Mouse (Mus musculus): ENCODE measurements around the gene Olfr1359.
"Not testable (repeated sequence)": the region's sequence is repeated elsewhere in the genome, so short reads cannot be mapped to it uniquely, and the experiment has no call there.

Olfr1359 gene

DNA sequence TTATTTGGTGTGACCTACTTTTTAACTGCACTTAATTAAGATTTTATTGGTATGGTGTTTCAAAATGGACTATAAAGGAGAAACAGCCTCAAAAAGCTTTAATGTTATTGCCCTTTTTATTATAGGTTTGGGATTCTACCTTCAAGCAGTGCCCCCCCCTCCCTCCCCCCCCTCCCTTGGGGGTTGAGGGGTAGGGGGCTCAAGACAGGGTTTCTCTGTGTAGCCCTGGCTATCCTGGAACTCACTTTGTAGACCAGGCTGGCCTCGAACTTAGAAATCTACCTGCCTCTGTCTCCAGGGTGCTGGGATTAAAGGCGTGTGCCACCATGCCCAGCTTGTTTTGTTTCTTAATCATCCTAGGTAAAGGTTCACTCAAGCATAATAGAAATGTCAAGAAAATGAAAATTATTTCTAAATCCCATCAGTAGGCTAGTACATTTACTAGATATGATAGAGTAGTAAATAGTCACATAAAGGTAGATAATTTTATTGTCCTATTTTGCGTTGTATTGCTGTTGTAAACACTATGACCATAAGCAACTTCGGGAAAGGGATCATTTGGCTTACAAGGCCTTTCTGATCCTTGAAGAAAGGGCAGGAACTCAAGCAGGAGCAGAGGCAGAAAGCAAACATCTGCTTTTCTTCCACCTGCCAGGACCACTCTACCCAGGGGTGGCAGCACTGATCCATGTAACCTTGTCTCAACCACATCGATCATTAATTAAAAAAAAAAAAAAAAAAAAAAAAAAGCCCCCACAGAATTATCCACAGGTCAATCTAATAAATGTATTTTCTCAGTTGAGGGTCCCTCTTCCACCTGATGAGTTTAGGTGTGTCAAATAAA, 25.3 kb downstream of the Olfr1359 start:
- no peak for DNase-seq (ENCODE audit: low spot score)

- no peak for DNase-seq (ENCODE audit: low spot score)
These were observed 30.1 kb downstream of the Olfr1359 start for GRCm38 (mm10) chr13:21727948-21728572.

DNA sequence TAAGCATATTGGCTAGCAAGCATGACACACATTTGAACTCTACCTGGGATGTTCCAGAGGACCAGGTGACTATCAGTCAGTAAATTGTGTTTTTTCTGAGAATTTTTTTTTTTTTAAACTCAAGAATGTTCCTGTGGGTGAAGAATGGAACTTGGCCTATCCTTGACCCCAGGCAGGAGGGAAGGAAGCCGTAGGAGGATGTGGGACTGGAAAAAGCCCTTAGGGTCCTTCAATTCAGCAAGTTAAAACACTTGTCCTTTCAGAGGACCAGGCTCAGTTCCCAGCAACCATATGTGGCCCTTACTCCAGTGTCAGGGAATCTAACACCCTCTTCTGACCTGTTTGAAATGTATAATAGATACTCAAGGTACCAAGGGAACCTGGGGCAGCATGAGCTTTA, 31.6 kb downstream of the Olfr1359 start:
- no peak for DNase-seq (ENCODE audit: low spot score)

DNA sequence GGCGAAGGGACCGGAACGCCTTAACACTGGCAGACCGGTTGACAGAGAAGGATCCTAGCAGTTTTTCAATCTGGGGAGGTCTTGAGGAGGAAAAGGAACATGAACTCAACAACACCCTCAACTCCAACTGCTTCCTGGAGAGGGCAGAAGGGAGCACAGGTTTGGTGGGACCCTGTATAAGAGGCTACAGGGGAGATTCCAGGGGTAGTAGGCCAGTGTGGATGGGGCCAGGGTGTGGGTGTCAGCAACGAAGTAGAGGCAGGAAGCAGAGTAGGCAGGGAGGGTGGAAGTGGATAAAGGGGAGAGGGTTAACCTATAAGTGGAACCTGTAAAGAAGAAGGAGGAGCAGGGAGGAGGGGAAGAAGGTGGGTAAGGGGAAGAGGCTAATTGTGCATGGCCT, 35.6 kb downstream of the Olfr1359 start:
- no peak for DNase-seq (ENCODE audit: low spot score)

GRCm38 (mm10) chr13:21734010-21734905, 36.3 kb downstream of the Olfr1359 start:
- DNase-seq (ENCODE audit: low spot score): no peak

DNA sequence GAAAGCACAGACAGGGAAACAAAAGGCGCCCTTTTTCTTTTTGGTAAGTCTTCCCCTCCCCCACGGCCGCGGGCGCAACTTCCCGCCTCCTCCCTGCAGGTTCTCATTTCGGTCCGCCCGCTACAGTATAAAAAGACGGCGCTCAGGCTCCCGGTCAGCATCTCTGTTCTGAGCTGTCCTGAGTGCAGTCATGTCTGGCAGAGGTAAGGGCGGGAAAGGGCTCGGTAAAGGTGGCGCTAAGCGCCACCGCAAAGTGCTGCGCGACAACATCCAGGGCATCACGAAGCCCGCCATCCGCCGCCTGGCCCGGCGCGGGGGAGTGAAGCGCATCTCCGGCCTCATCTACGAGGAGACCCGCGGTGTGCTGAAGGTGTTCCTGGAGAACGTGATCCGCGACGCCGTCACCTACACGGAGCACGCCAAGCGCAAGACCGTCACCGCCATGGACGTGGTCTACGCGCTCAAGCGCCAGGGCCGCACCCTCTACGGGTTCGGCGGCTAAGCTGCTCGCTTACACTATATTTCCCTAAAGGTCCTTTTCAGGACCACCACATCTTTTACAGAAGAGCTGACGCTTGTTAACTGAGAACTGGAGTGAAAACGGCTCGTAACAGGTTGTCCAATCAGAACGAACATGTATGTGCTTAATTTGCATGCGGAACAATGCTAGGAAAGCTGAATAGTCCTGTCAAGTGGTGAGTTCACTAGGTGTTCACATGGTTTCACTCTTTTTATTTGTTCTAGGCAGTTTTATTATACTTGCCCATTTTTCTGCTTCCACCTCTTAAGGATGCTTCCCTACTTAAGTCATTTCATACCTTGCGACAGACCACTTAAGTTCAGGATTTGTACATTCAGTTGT, 37.2 kb downstream of the Olfr1359 start, which contains the start of gene Hist1h4j:
Gene Hist1h4j (plus strand): TSS at position 159 of the 862 bp plus-strand sequence.
- not testable (repeated sequence) for DNase-seq (ENCODE audit: low spot score)

- DNase-seq (ENCODE audit: low spot score): no peak
These were observed 47.1 kb downstream of the Olfr1359 start for GRCm38 (mm10) chr13:21745006-21745405.

DNA sequence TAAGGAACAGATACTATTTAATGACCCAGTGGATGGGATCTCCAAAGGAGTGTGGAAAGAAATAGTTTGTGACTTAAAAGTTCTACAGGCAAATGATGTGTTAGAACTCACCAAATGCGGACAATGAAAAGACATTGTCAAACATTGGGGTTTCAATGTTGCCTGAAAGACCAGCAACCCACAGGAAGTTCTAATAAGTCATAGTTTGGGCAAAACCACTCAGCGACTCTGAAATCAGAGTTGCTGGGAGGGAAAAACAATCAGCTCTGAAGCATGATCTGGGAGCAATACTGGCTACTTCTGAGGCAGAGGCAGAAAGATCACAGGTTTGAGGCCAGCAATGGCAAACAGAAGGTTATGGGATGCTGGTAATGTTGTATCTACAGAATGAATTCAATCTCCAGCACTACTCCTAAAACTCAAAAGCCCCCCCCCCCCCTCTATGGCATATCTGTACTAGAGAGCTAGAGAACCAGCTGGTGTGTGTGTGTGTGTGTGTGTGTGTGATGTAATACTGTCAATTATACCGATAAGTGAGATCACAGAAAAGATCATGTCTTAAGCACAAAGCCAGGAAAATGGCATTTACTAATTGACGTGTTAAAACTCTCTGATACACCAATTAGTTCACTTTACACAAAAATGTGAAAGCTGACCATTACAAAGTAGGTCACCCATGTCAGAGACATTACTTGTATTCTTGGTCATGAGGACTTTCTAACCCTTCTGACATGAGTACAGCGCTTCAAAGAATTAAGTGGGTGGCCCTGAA, 51.7 kb downstream of the Olfr1359 start:
- DNase-seq (ENCODE audit: low spot score): no peak

DNA sequence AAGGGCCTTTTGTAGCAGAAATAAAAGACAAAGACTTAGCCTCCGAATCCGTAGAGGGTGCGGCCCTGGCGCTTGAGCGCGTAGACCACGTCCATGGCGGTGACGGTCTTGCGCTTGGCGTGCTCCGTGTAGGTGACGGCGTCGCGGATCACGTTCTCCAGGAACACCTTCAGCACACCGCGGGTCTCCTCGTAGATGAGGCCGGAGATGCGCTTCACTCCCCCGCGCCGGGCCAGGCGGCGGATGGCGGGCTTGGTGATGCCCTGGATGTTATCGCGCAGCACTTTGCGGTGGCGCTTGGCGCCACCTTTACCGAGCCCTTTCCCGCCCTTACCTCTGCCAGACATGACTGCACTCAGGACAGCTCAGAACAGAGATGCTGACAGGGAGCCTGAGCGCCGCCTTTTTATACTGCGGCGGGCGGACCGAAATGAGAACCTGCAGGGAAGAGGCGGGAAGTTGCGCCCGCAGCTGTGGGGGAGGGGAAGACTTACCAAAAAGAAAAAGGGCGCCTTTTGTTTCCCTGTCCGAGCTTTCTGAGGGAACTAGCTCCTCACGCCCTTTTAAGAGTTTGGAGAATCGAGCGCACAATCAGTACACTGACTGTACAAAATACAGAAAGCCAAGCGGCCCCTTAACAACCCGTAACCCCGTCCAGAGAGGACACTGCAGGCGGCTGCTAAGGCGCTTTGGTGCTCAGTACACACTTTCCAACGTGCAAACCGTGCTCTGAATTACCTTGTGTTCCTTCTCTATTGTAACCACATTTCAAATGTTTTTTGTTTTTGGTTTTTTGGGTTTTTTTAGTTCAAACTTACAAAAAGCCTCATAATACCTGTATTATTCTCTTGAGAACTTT, 52.5 kb downstream of the Olfr1359 start, which contains the start of gene Hist1h4k:
Gene Hist1h4k (minus strand): TSS at position 347 of the 859 bp plus-strand sequence.
- DNase-seq (ENCODE audit: low spot score): peak; percentile 90

- no peak for DNase-seq (ENCODE audit: low spot score)
These were observed 53.5 kb downstream of the Olfr1359 start for GRCm38 (mm10) chr13:21751417-21751816.

- DNase-seq (ENCODE audit: low spot score): no peak
These were observed 53.9 kb downstream of the Olfr1359 start for GRCm38 (mm10) chr13:21751827-21752226.

DNA sequence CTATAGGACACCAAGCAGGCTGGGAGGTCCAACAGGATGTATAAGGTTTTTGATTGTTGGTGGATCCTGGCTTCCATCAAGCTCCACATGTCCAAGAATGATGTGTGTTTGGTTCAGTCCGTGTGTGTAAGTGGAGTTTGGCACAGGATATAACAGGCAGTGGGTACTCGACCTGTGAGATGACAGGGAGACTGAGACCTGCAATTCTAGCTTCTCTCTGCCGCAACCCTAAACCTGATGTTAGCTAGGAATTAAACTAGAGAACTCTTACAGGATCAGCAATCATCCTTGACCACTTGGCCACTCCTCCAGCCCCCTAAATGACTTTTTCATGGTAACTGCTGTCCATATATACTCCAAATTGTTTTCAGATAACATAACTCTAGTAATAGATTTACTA, 54.4 kb downstream of the Olfr1359 start:
- DNase-seq (ENCODE audit: low spot score): no peak

GRCm38 (mm10) chr13:21753051-21753523, 55.2 kb downstream of the Olfr1359 start:
- DNase-seq (ENCODE audit: low spot score): no peak

DNA sequence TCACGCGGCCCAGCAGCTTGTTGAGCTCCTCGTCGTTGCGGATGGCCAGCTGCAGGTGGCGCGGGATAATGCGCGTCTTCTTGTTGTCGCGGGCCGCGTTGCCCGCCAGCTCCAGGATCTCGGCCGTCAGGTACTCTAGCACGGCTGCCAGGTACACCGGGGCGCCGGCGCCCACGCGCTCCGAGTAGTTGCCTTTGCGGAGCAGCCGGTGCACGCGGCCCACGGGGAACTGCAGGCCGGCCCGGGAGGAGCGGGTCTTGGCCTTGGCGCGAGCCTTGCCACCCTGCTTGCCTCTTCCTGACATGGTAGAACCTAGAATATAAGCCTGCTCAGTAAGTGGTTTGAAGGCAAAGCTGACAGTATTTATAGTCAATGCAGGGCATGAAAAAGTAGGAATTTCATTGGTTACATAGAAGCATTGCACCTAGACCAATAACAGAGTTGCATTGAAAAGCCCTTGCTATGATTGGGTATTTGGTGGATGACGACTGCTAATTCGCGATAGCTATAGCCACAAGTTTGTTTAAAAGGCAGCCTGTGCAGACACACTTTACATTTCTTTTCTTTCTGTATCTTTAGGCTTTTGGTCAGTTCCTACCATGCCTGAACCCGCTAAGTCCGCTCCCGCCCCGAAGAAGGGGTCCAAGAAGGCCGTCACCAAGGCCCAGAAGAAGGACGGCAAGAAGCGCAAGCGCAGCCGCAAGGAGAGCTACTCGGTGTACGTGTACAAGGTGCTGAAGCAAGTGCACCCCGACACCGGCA, 55.8 kb downstream of the Olfr1359 start, which contains the start of the genes Hist1h2ak and Hist1h2bn:
Gene Hist1h2ak (minus strand): TSS at position 304 of the 762 bp plus-strand sequence.
Gene Hist1h2bn (plus strand): TSS at position 600 of the 762 bp plus-strand sequence.
- peak; percentile 86 for DNase-seq (ENCODE audit: low spot score)

DNA sequence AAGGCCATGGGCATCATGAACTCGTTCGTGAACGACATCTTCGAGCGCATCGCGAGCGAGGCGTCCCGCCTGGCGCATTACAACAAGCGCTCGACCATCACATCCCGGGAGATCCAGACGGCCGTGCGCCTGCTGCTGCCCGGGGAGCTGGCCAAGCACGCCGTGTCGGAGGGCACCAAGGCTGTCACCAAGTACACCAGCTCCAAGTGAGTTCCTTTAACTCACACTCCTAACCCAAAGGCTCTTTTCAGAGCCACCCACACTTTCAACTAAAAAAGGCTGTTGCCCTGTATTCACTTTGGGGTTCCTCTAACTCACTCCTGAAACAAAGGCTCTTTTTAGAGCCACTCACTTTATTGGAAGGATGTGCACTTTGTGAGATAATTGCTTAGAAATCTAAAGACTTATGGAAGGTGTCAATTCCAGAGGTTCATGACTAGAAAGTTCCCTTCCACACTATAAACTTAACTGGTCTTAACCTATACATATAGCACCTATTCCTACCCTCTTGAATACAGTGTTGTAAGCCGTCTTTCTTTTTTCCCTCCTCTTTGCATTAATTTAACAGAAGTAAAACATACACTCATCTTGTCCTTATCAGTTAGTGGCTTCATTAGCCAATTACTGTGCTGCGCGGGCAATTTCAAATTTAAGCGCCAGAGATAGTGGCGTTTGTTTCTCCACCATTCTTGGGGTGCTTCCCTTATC, 56.5 kb downstream of the Olfr1359 start:
- not testable (repeated sequence) for DNase-seq (ENCODE audit: low spot score)

GRCm38 (mm10) chr13:21755707-21756106, 57.8 kb downstream of the Olfr1359 start:
- DNase-seq (ENCODE audit: low spot score): no peak
